Mouse (Mus musculus): ENCODE measurements around the gene Xlr3c. TPM values are rescaled to one million over a fixed set of nuclear protein-coding genes. Genes with fewer than 3 reads are reported as not detected.
A peak's percentile ranks its signal among the peaks of the same experiment; 100 is the strongest.
"Not testable (repeated sequence)": the region's sequence is repeated elsewhere in the genome, so short reads cannot be mapped to it uniquely, and the experiment has no call there.

Xlr3c gene
- polyA plus RNA-seq (2012; ENCODE audit: insufficient read depth, low replicate concordance), result not detected in 2 replicates

GRCm38 (mm10) chrX:73265270-73265669 lies at the start of gene Xlr3c:
Gene Xlr3c, minus strand, starts transcription at chrX:73265390.
- H3K4me3 ChIP-seq (replicated peaks); H3K36me3 ChIP-seq (replicated peaks; ENCODE audit: low read length); H3K9me3 ChIP-seq; H3K27me3 ChIP-seq (replicated peaks); H3K4me1 ChIP-seq: not testable (repeated sequence)

- TF ChIP-seq GATA1 (IDR thresholded peaks at IDR 0.05; ENCODE audit: borderline replicate concordance, low read length), result no peak
- TF ChIP-seq FLI1 (IDR thresholded peaks at IDR 0.05; ENCODE audit: low read length), result no peak
- H3K4me3 ChIP-seq (replicated peaks), result no peak overlapping the region
- H3K36me3 ChIP-seq (replicated peaks; ENCODE audit: low read length), result no peaks in the 10 kb centered on the region
- no peaks in the 10 kb centered on the region for H3K4me1 ChIP-seq
- no peaks in the 10 kb centered on the region for H3K9me3 ChIP-seq
- H3K27me3 ChIP-seq (replicated peaks), result peaks cover 16% of the 10 kb centered on the region
Observed at GRCm38 (mm10) chrX:73312522-73312921, 47.3 kb upstream of the Xlr3c start.

- H3K4me3 ChIP-seq (replicated peaks), result not testable (repeated sequence)
Observed at GRCm38 (mm10) chrX:73295745-73296144, 30.6 kb upstream of the Xlr3c start.

GRCm38 (mm10) chrX:73292876-73293275 lies 27.7 kb upstream of the Xlr3c start, which contains the start of the genes Xlr5a and Xlr5c:
Gene Xlr5a, minus strand, starts transcription at chrX:73292976.
Gene Xlr5c, minus strand, starts transcription at chrX:73292976.
- not testable (repeated sequence) for H3K27me3 ChIP-seq (replicated peaks); H3K4me1 ChIP-seq; H3K36me3 ChIP-seq (replicated peaks; ENCODE audit: low read length)

More at GRCm38 (mm10) chrX:73295745-73296144, 30.6 kb upstream of the Xlr3c start:
- H3K36me3 ChIP-seq (replicated peaks; ENCODE audit: low read length); H3K9me3 ChIP-seq; H3K27me3 ChIP-seq (replicated peaks); H3K4me1 ChIP-seq: not testable (repeated sequence)

GRCm38 (mm10) chrX:73262428-73262827 lies 2.8 kb downstream of the Xlr3c start:
- H3K36me3 ChIP-seq (replicated peaks; ENCODE audit: low read length); H3K4me1 ChIP-seq; H3K4me3 ChIP-seq (replicated peaks); H3K27me3 ChIP-seq (replicated peaks); H3K9me3 ChIP-seq: not testable (repeated sequence)

More at GRCm38 (mm10) chrX:73292876-73293275, 27.7 kb upstream of the Xlr3c start, which contains the start of the genes Xlr5a and Xlr5c:
- not testable (repeated sequence) for H3K9me3 ChIP-seq; H3K4me3 ChIP-seq (replicated peaks)

- H3K4me3 ChIP-seq (replicated peaks); H3K27me3 ChIP-seq (replicated peaks); H3K36me3 ChIP-seq (replicated peaks; ENCODE audit: low read length); H3K9me3 ChIP-seq; H3K4me1 ChIP-seq: not testable (repeated sequence)
Observed at GRCm38 (mm10) chrX:73242821-73243325, 22.3 kb downstream of the Xlr3c start, which contains the start of gene Xlr4c. Gene Xlr4c, minus strand, starts transcription at chrX:73243130.

- peaks cover 5% of the 10 kb centered on the region for H3K4me1 ChIP-seq
- peak overlapping the region; percentile 95 for H3K4me3 ChIP-seq (replicated peaks)
- peaks cover 15% of the 10 kb centered on the region for H3K27me3 ChIP-seq (replicated peaks)
- no peaks in the 10 kb centered on the region for H3K9me3 ChIP-seq
- TF ChIP-seq GATA1 (IDR thresholded peaks at IDR 0.05; ENCODE audit: borderline replicate concordance, low read length) (no peak), FLI1 (IDR thresholded peaks at IDR 0.05; ENCODE audit: low read length) (no peak)
- H3K36me3 ChIP-seq (replicated peaks; ENCODE audit: low read length), result no peaks in the 10 kb centered on the region
Observed at GRCm38 (mm10) chrX:73229288-73229687, 35.9 kb downstream of the Xlr3c start.

- H3K9me3 ChIP-seq, result no peaks in the 10 kb centered on the region
- peaks cover 15% of the 10 kb centered on the region for H3K27me3 ChIP-seq (replicated peaks)
- no peaks in the 10 kb centered on the region for H3K36me3 ChIP-seq (replicated peaks; ENCODE audit: low read length)
- peak overlapping the region; percentile 95 for H3K4me3 ChIP-seq (replicated peaks)
- H3K4me1 ChIP-seq, result peaks cover 5% of the 10 kb centered on the region
- no peak for TF ChIP-seq FLI1 (IDR thresholded peaks at IDR 0.05; ENCODE audit: low read length)
- TF ChIP-seq GATA1 (IDR thresholded peaks at IDR 0.05; ENCODE audit: borderline replicate concordance, low read length), result no peak
Observed at GRCm38 (mm10) chrX:73228606-73229214, 36.5 kb downstream of the Xlr3c start.

- Histone ChIP-seq H3K9me3 (no peaks in the 10 kb centered on the region), H3K4me3 (replicated peaks) (peak within 1 kb of the TSS; percentile 95), H3K4me1 (peaks cover 5% of the 10 kb centered on the region), H3K36me3 (replicated peaks; ENCODE audit: low read length) (no peaks in the 10 kb centered on the region), H3K27me3 (replicated peaks) (peaks cover 15% of the 10 kb centered on the region)
- TF ChIP-seq FLI1 (IDR thresholded peaks at IDR 0.05; ENCODE audit: low read length), result no peak
- no peak for TF ChIP-seq GATA1 (IDR thresholded peaks at IDR 0.05; ENCODE audit: borderline replicate concordance, low read length)
Observed at GRCm38 (mm10) chrX:73227914-73228605, 37.1 kb downstream of the Xlr3c start, which contains the start of gene F8a. Gene F8a, plus strand, starts transcription at chrX:73228291.

GRCm38 (mm10) chrX:73225365-73225764 lies 39.8 kb downstream of the Xlr3c start:
- H3K4me3 ChIP-seq (replicated peaks), result no peak overlapping the region
- peaks cover 5% of the 10 kb centered on the region for H3K4me1 ChIP-seq
- no peaks in the 10 kb centered on the region for H3K36me3 ChIP-seq (replicated peaks; ENCODE audit: low read length)
- H3K27me3 ChIP-seq (replicated peaks), result peaks cover 14% of the 10 kb centered on the region
- no peaks in the 10 kb centered on the region for H3K9me3 ChIP-seq
- TF ChIP-seq GATA1 (IDR thresholded peaks at IDR 0.05; ENCODE audit: borderline replicate concordance, low read length), result no peak
- no peak for TF ChIP-seq FLI1 (IDR thresholded peaks at IDR 0.05; ENCODE audit: low read length)

GRCm38 (mm10) chrX:73213819-73214564 lies 51.2 kb downstream of the Xlr3c start, which contains the start of gene Xlr4b:
Gene Xlr4b, plus strand, starts transcription at chrX:73214333.
- H3K36me3 ChIP-seq (replicated peaks; ENCODE audit: low read length); H3K4me3 ChIP-seq (replicated peaks); H3K27me3 ChIP-seq (replicated peaks); H3K9me3 ChIP-seq; H3K4me1 ChIP-seq: not testable (repeated sequence)

All from megakaryocyte, embryonic 14.5 days (primary cell).